Mouse (Mus musculus) left cerebral cortex, adult 2 months (tissue): ENCODE results near the gene Ampd2. TPM values are rescaled to one million over a fixed set of nuclear protein-coding genes. Genes with fewer than 3 reads are reported as not detected.
A peak's percentile ranks its signal among the peaks of the same experiment; 100 is the strongest.

ENCODE experiments used
- DNase-seq, 2 experiments: peaks; one replicate each; pipeline ENCODE4 v3.0.0; 2021 to 2022; ENCODE audit warnings: low spot score in 2 of 2, mixed read lengths in 1 of 2; ENCODE audit errors: extremely low spot score in 1 of 2
- H3K27ac ChIP-seq: fragments of 200-600 bp; 2 replicates; pipeline ENCODE4 v1.8.1; 2022
- H3K4me3 ChIP-seq: fragments of 200-600 bp; 2 replicates; pipeline ENCODE4 v1.8.1; 2022
- CTCF ChIP-seq: fragments of 200-600 bp; IDR thresholded peaks from 2 replicates; pipeline ENCODE4 v1.8.1; 2022; ENCODE audit warnings: antibody characterized with exemption, mild to moderate bottlenecking, moderate library complexity
- intact Hi-C: fragments of 180-260 bp; cut with DNase I; formaldehyde crosslinking; loops from one replicate; pipeline ENCODE4 v1.15.1; 2025
- long read RNA-seq, 2 experiments: library from polyadenylated mRNA; stranded (forward); transcript quantifications; one replicate each; pipeline ENCODE4 v2.0.0; 2021; ENCODE audit warnings: borderline mapping rate in 2 of 2
- total RNA-seq, 2 experiments: library from RNA; stranded (reverse); gene quantifications; 2 replicates each; pipeline ENCODE4 v1.2.3; 2021

The Ampd2 gene
- total RNA-seq, result 10 to 100 TPM; 58.8 to 61.4 TPM
- long read RNA-seq, experiment 1, full-length matches to known transcripts, result 68 of 130 reads
- long read RNA-seq, experiment 1, partial matches to known transcripts, result 24 of 130 reads
- long read RNA-seq, experiment 1, other reads (novel, unspliced or antisense), result 38 of 130 reads
- long read RNA-seq, experiment 2, full-length matches to known transcripts, result 48 of 124 reads
- long read RNA-seq, experiment 2, partial matches to known transcripts, result 18 of 124 reads
- long read RNA-seq, experiment 2, other reads (novel, unspliced or antisense), result 58 of 124 reads

- H3K27ac ChIP-seq, result peak within 1 kb of the TSS; percentile 85
- peak in 1 of 2 experiments; percentile 48 for DNase-seq
- TF ChIP-seq CTCF, result no peak
- intact Hi-C loops, result loop anchor here (5.0 kb wide), 1 partner anchor 61 kb away; the partner anchor contains the start of gene Gnai3
- H3K4me3 ChIP-seq, result peak within 1 kb of the TSS; percentile 73
Observed at GRCm38 (mm10) chr3:108086470-108086979, at the start of gene Ampd2. Gene Ampd2 (minus strand): TSS chr3:108086651.

DNA sequence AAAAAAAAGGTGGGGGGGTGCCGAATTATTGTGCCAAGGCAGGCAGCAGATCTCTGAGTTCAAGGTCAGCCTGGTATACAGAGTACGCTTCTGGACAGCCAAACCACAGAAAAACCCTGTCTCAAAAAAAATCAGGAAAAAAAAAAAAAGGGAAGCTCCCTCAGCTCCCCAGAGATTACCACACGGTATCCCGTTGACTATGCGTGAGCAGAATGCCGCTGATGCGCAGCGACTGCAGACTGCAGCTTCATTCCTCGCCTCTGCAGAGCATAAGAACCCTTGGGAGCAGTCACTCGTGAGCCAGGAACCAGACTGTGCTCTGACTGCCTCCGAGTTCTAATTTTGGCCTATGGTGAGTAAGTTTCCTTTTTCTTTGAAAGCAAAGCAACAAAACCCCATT lies 48.2 kb upstream of the Ampd2 start:
- intact Hi-C loops, result no loop called here
- DNase-seq, result peak; percentile 63
- Histone ChIP-seq H3K4me3 (0 out of 2 replicates have a peak overlapping the region, but pooled peaks have one; percentile 16), H3K27ac (peak overlapping the region; percentile 74)
- TF ChIP-seq CTCF, result no peak

DNA sequence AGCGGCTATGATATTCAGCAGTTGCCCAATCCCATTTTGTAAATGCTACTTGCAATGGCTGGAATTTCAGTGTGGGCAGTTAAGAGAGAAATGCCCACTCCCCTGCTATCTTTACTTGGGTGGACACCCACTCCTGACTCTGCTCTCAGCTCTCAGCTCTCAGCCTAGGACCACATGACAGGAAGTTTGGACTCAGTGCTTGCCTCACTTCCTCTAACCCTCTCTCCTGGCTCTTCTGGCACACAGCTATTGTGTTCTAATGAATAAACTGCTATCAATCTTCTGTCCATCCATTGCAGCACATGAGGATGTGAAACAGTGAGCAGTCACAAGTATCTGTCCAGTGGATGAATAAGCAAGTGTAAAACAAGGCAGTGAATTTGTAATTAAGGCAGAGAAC lies 46.0 kb upstream of the Ampd2 start:
- H3K27ac ChIP-seq, result no peak overlapping the region
- no peak for TF ChIP-seq CTCF
- no peak for DNase-seq
- intact Hi-C loops, result no loop called here
- H3K4me3 ChIP-seq, result no peak overlapping the region

GRCm38 (mm10) chr3:108131821-108132220 lies 45.4 kb upstream of the Ampd2 start:
- Histone ChIP-seq H3K4me3 (no peak overlapping the region), H3K27ac (no peak overlapping the region)
- no peak for DNase-seq
- intact Hi-C loops, result no loop called here
- TF ChIP-seq CTCF, result no peak

DNA sequence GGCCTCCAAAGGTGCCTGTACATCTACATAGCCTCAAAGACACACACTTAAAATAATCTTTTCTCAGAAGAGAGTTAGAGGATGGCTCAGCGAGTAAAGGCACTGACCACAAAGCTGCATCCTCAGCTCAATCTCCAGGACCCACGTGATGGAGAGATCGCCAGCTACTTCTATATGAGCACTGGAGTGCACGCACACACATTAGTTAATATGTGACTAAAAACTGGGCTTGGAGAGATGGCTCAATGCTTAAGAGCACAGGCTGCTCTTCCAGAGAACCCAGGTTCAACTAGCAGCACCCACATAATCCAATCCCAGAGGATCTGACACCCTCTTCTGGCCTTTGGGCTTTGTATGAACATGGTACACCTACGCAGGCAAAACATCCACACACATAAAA lies 44.8 kb upstream of the Ampd2 start:
- H3K27ac ChIP-seq, result no peak overlapping the region
- intact Hi-C loops, result no loop called here
- no peak overlapping the region for H3K4me3 ChIP-seq
- no peak for TF ChIP-seq CTCF
- DNase-seq, result no peak

DNA sequence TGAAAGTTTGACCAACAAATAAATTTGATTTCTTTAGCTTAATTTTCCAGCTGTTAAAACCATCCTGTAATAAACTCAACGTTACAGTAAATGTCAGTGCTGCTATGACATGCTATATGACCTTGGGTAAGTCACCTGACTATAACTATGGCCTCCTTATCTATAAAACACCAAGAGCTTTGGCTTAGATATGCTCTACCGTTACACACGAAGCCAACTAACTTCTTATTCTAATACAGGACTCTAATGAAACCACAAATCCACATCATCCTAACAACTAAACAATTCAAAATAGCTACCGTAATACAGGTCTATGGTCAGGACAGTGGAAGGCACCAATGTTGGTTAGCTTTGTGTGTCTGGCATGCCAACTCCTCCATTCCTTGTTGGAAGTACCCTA lies 43.4 kb upstream of the Ampd2 start:
- DNase-seq, result no peak
- intact Hi-C loops, result no loop called here
- Histone ChIP-seq H3K27ac (no peak overlapping the region), H3K4me3 (no peak overlapping the region)
- TF ChIP-seq CTCF, result no peak

GRCm38 (mm10) chr3:108129367-108129766 lies 42.9 kb upstream of the Ampd2 start:
- no peak for DNase-seq
- Histone ChIP-seq H3K4me3 (no peak overlapping the region), H3K27ac (no peak overlapping the region)
- TF ChIP-seq CTCF, result no peak
- intact Hi-C loops, result no loop called here

DNA sequence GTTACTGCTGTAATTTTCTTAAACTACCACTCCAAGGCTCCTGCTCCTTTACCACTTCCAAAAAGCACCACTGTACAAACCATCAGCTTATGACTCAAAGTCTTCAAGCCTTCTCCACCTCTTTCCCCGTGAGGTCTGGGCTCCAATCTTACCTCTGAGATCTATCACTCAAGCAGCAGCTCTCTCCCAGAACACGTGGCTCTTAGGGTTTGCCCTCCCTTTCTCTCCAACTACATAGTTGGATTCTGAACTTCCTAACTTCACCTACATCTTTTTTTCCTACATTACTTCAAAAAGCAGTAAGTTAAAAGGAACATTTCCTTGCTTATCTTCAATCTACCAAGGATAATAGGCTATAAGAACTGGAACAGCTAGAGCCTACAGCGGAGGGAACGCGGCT lies 42.1 kb upstream of the Ampd2 start:
- no peak for DNase-seq
- intact Hi-C loops, result no loop called here
- TF ChIP-seq CTCF, result no peak
- Histone ChIP-seq H3K27ac (no peak overlapping the region), H3K4me3 (no peak overlapping the region)

- no peak for TF ChIP-seq CTCF
Observed at GRCm38 (mm10) chr3:108126327-108126726, 39.9 kb upstream of the Ampd2 start.

GRCm38 (mm10) chr3:108124131-108124530 lies 37.7 kb upstream of the Ampd2 start:
- Histone ChIP-seq H3K4me3 (no peak overlapping the region), H3K27ac (no peak overlapping the region)
- DNase-seq, result no peak
- intact Hi-C loops, result no loop called here
- TF ChIP-seq CTCF, result no peak

More at GRCm38 (mm10) chr3:108126327-108126726, 39.9 kb upstream of the Ampd2 start:
- intact Hi-C loops, result no loop called here
- Histone ChIP-seq H3K4me3 (no peak overlapping the region), H3K27ac (no peak overlapping the region)
- DNase-seq, result no peak

DNA sequence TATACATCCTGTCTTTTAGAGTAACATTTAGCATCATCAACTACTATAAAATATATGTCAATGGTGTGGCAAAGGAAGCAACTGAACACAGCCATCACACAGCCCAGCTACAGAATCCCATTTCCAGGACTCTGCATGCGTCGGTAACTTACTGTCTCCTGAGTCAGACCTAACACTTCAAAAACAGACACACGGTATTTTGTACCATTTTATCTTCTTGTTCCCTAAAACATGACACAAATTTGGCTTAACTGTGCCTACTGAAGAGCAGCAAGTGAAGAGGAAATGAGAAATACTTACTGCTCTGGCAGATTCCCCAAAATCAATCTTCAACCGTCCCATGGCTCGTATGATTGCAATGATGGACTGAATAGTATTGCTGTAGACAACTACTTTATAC lies 36.8 kb upstream of the Ampd2 start:
- DNase-seq, result no peak
- H3K4me3 ChIP-seq, result no peak overlapping the region
- no peak overlapping the region for H3K27ac ChIP-seq
- intact Hi-C loops, result no loop called here
- TF ChIP-seq CTCF, result no peak

- intact Hi-C loops, result no loop called here
- no peak for DNase-seq
- no peak overlapping the region for H3K4me3 ChIP-seq
- TF ChIP-seq CTCF, result no peak
- no peak overlapping the region for H3K27ac ChIP-seq
Observed at GRCm38 (mm10) chr3:108121101-108121500, 34.6 kb upstream of the Ampd2 start.

DNA sequence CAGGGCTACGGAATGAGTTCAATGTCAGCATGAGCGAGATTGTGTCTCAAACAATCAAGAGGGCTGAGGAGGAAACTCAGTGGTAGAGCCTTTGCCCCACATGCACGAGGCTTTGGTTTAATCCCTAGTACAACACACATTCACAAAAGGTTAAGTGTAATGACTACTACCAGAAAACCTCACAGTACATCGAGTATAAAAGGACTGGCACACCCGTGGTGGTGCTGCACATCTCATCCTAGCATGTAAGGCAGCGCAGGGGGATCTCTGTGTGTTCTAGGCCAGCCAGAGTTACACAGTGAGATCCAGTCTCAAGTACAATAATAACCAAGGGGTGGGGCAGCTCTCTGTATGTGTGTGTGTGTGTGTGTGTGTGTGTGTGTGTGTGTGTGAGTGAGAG lies 31.0 kb upstream of the Ampd2 start:
- Histone ChIP-seq H3K4me3 (no peak overlapping the region), H3K27ac (no peak overlapping the region)
- intact Hi-C loops, result no loop called here
- DNase-seq, result no peak
- no peak for TF ChIP-seq CTCF
